ENCODE assay signal across 8 mouse cellular contexts in the genomic region with DNA sequence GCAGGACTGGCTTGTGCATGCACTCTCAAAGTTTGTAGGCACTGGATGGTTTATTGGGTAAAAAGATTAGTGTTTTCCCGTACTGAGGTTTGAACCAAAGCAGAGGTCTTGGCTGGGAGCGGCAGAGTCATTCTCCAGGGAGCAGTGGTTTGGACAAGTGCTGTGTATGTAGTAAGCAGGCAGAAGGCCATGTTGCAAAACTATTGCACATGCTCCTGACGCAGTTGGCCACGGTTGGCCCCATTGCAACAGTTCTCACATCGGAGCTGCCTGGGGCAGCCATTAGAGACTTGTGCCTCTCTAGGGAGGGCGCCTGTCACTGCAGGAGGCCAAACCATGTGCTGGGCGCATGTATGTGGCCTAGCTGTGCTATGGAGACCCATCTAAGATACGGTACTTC.
DNase-seq lines count a peak whose midpoint lies in the region; ATAC-seq lines count a peak whose summit lies in the region.

No protein-coding gene starts in this region.

- no peak overlapping the region for H3K27ac ChIP-seq in kidney, embryonic 16.5 days (ENCODE audit: low read length)

- no peaks in the 10 kb centered on the region for H3K9me3 ChIP-seq in kidney, embryonic 16.5 days (ENCODE audit: low read length)

- no peak for ATAC-seq in kidney, embryonic 16.5 days (ENCODE audit: low FRiP score, low TSS enrichment)

- DNase-seq in kidney, adult 11 months = peak; percentile 43
- peak; percentile 60 to 78 for DNase-seq in adrenal gland, postnatal 36 days
- peak; percentile 82 for DNase-seq in heart, postnatal 25 days (ENCODE audit: low spot score)
- DNase-seq in lung, postnatal 10 days = peak; percentile 63
- DNase-seq in c-Kit-positive CD71-positive TER-119-positive erythroid progenitor cells, embryonic 14.5 days (ENCODE audit: low spot score) = no peak
- no peak for DNase-seq in cerebellum, adult 9-11 months
- DNase-seq in cerebellum, postnatal 36 days = no peak

- no peaks in the 10 kb centered on the region for H3K36me3 ChIP-seq in kidney, embryonic 16.5 days (ENCODE audit: insufficient read depth, low read length)

- no peak overlapping the region for H3K4me3 ChIP-seq in kidney, embryonic 16.5 days (ENCODE audit: low read length)

- intact Hi-C loops in heart, postnatal 25 days (cut with DNase I) = no loop called here

- WGBS in kidney, embryonic 16.5 days = 84% methylated on average over 8 of the region's 8 CpGs

- H3K9ac ChIP-seq in kidney, embryonic 16.5 days (replicated peaks; ENCODE audit: low read length) = no peak overlapping the region

- H3K4me1 ChIP-seq in kidney, embryonic 16.5 days (ENCODE audit: insufficient read depth, low read length) = peaks cover 76% of the 10 kb centered on the region

- no peaks in the 10 kb centered on the region for H3K27me3 ChIP-seq in kidney, embryonic 16.5 days (ENCODE audit: insufficient read depth, low read length)

- no peak overlapping the region for H3K4me2 ChIP-seq in kidney, embryonic 16.5 days (replicated peaks; ENCODE audit: low read depth, low read length)

Comparison
In these comparisons a context has a peak if more than half of its experiments do, and no peak if none do; other contexts are left out.
1. DNase-seq: peak in kidney, adult 11 months (single experiment), adrenal gland, postnatal 36 days (2 of 2), heart, postnatal 25 days (single experiment) and lung, postnatal 10 days (single experiment); none in c-Kit-positive CD71-positive TER-119-positive erythroid progenitor cells, embryonic 14.5 days (single experiment), cerebellum, adult 9-11 months (single experiment) and cerebellum, postnatal 36 days (0 of 2).